Mouse (Mus musculus) kidney, embryonic 16.5 days (tissue): ENCODE data around the gene Dapk3. TPM values are rescaled to one million over a fixed set of nuclear protein-coding genes. Genes with fewer than 3 reads are reported as not detected.

Experiments
- ATAC-seq: fragments of 200-750 bp; cut with Nextera tagmentation; 2 replicates; pipeline ENCODE4 v1.8.0; 2017; ENCODE audit warnings: moderate TSS enrichment; ENCODE audit not compliant: low FRiP score, low TSS enrichment
- H3K27ac ChIP-seq: fragments of 300-500 bp; sonication (generic); 2 replicates; pipeline ENCODE4 v1.5.1; 2014; ENCODE audit warnings: low read length
- H3K27me3 ChIP-seq: fragments of 300-500 bp; sonication (generic); 2 replicates; pipeline ENCODE4 v1.6.1; 2014; ENCODE audit warnings: low read length, control low read depth, mixed read lengths; ENCODE audit not compliant: insufficient read depth
- H3K36me3 ChIP-seq: fragments of 300-500 bp; sonication (generic); 2 replicates; pipeline ENCODE4 v1.6.1; 2014; ENCODE audit warnings: low read length, control low read depth, mixed read lengths; ENCODE audit not compliant: insufficient read depth
- H3K4me1 ChIP-seq: fragments of 300-500 bp; sonication (generic); 2 replicates; pipeline ENCODE4 v1.6.1; 2014; ENCODE audit warnings: low read length, control low read depth, mixed read lengths; ENCODE audit not compliant: insufficient read depth
- H3K4me2 ChIP-seq: fragments of 300-500 bp; sonication (generic); replicated peaks from 2 replicates; pipeline ENCODE4 v1.6.1; 2014; ENCODE audit warnings: low read depth, low read length
- H3K4me3 ChIP-seq: fragments of 300-500 bp; sonication (generic); 2 replicates; pipeline ENCODE4 v1.5.1; 2014; ENCODE audit warnings: mild to moderate bottlenecking, low read length
- H3K9ac ChIP-seq: fragments of 300-500 bp; sonication (generic); replicated peaks from 2 replicates; pipeline ENCODE4 v1.6.1; 2014; ENCODE audit warnings: low read length
- H3K9me3 ChIP-seq: fragments of 300-500 bp; sonication (generic); 2 replicates; pipeline ENCODE4 v1.6.1; 2016; ENCODE audit warnings: low read length, control low read depth
- WGBS: fragments of 180-500 bp; shearing (Covaris S2); extraction: QIAGEN DNeasy Blood & Tissue Kit; methylation state at CpG from one replicate; pipeline ENCODE4 v1.1.7; 2014; 5-methylcytosine and 5-hydroxymethylcytosine counted together
- polyA plus RNA-seq: library from polyadenylated mRNA; unstranded; fragments of >200 nt; fragmentation: Nextera tagmentation; extraction: Ambion mirVana; gene quantifications from 2 replicates; pipeline ENCODE4 v1.2.1, GENCODE M21; 2015

Gene Dapk3
- polyA plus RNA-seq, 1 experiment from 2014 or later = 39.3 TPM

GRCm38 (mm10) chr10:81138821-81139528 lies 43.8 kb upstream of the Dapk3 start:
- peaks cover 52% of the 10 kb centered on the region for H3K4me1 ChIP-seq

GRCm38 (mm10) chr10:81139529-81139846 lies 43.3 kb upstream of the Dapk3 start:
- peaks cover 16% of the 10 kb centered on the region for H3K36me3 ChIP-seq
- no peaks in the 10 kb centered on the region for H3K27me3 ChIP-seq
- H3K27ac ChIP-seq = peak overlapping the region; percentile 52; the same call in 1 of the 2 replicates
- 58% methylated on average over 4 of the region's 4 CpGs for WGBS
- ATAC-seq = no peak
- peak overlapping the region; percentile 89 for H3K4me2 ChIP-seq
- H3K4me1 ChIP-seq = peaks cover 47% of the 10 kb centered on the region
- peak overlapping the region; percentile 77 for H3K4me3 ChIP-seq
- peak overlapping the region; percentile 91; the same call in 1 of the 2 replicates for H3K9ac ChIP-seq
- H3K9me3 ChIP-seq = no peaks in the 10 kb centered on the region

More at GRCm38 (mm10) chr10:81138821-81139528, 43.8 kb upstream of the Dapk3 start:
- peak overlapping the region; percentile 93 for H3K27ac ChIP-seq
- peak overlapping the region; percentile 89 for H3K4me2 ChIP-seq
- ATAC-seq = no peak
- H3K27me3 ChIP-seq = no peaks in the 10 kb centered on the region
- H3K4me3 ChIP-seq = peak overlapping the region; percentile 77
- peak overlapping the region; percentile 91 for H3K9ac ChIP-seq
- no peaks in the 10 kb centered on the region for H3K9me3 ChIP-seq
- WGBS = 55% methylated on average over 11 of the region's 11 CpGs
- peaks cover 11% of the 10 kb centered on the region for H3K36me3 ChIP-seq

GRCm38 (mm10) chr10:81140005-81140404 lies 42.8 kb upstream of the Dapk3 start:
- 49% methylated on average over 8 of the region's 8 CpGs for WGBS
- ATAC-seq = no peak
- Histone ChIP-seq H3K27me3 (no peaks in the 10 kb centered on the region), H3K4me1 (peaks cover 45% of the 10 kb centered on the region), H3K36me3 (peaks cover 21% of the 10 kb centered on the region), H3K9me3 (no peaks in the 10 kb centered on the region), H3K27ac (peak overlapping the region; percentile 52; the same call in 1 of the 2 replicates), H3K4me2 (peak overlapping the region; percentile 89), H3K9ac (peak overlapping the region; percentile 12), H3K4me3 (peak overlapping the region; percentile 77)

GRCm38 (mm10) chr10:81140717-81141454 lies 41.9 kb upstream of the Dapk3 start:
- Histone ChIP-seq H3K27me3 (no peaks in the 10 kb centered on the region), H3K4me2 (peak overlapping the region; percentile 89), H3K9ac (peak overlapping the region; percentile 12), H3K9me3 (no peaks in the 10 kb centered on the region), H3K36me3 (peaks cover 29% of the 10 kb centered on the region), H3K4me1 (peaks cover 37% of the 10 kb centered on the region), H3K4me3 (peak overlapping the region; percentile 77), H3K27ac (peak overlapping the region; percentile 39; the same call in 1 of the 2 replicates)
- 44% methylated on average over 10 of the region's 10 CpGs for WGBS
- no peak for ATAC-seq

- no peak overlapping the region; the same call in 1 of the 2 replicates for H3K27ac ChIP-seq
- no peaks in the 10 kb centered on the region for H3K9me3 ChIP-seq
- 77% methylated on average over 7 of the region's 7 CpGs for WGBS
- no peak overlapping the region for H3K9ac ChIP-seq
- no peaks in the 10 kb centered on the region for H3K27me3 ChIP-seq
- no peak for ATAC-seq
- no peak overlapping the region for H3K4me2 ChIP-seq
- peaks cover 36% of the 10 kb centered on the region for H3K36me3 ChIP-seq
- peaks cover 36% of the 10 kb centered on the region for H3K4me1 ChIP-seq
- no peak overlapping the region for H3K4me3 ChIP-seq
Measured at GRCm38 (mm10) chr10:81141455-81142210, 41.2 kb upstream of the Dapk3 start.

- Histone ChIP-seq H3K36me3 (peaks cover 46% of the 10 kb centered on the region), H3K27ac (no peak overlapping the region), H3K9me3 (no peaks in the 10 kb centered on the region), H3K4me3 (no peak overlapping the region), H3K27me3 (no peaks in the 10 kb centered on the region), H3K4me1 (peaks cover 36% of the 10 kb centered on the region), H3K4me2 (no peak overlapping the region), H3K9ac (no peak overlapping the region)
- ATAC-seq = no peak
- WGBS = 83% methylated on average over 5 of the region's 5 CpGs
Measured at GRCm38 (mm10) chr10:81142551-81142981, 40.2 kb upstream of the Dapk3 start.

- Histone ChIP-seq H3K9me3 (no peaks in the 10 kb centered on the region), H3K36me3 (peaks cover 52% of the 10 kb centered on the region), H3K4me3 (no peak overlapping the region), H3K4me2 (no peak overlapping the region), H3K4me1 (peaks cover 36% of the 10 kb centered on the region), H3K9ac (no peak overlapping the region), H3K27ac (no peak overlapping the region), H3K27me3 (no peaks in the 10 kb centered on the region)
- ATAC-seq = no peak
- 90% methylated on average over 7 of the region's 7 CpGs for WGBS
Measured at GRCm38 (mm10) chr10:81143157-81143633, 39.6 kb upstream of the Dapk3 start.

GRCm38 (mm10) chr10:81143845-81144437 lies 38.9 kb upstream of the Dapk3 start:
- Histone ChIP-seq H3K9ac (no peak overlapping the region), H3K9me3 (no peaks in the 10 kb centered on the region), H3K27ac (no peak overlapping the region), H3K4me2 (no peak overlapping the region), H3K36me3 (peaks cover 59% of the 10 kb centered on the region), H3K4me3 (no peak overlapping the region), H3K4me1 (peaks cover 31% of the 10 kb centered on the region), H3K27me3 (no peaks in the 10 kb centered on the region)
- no peak for ATAC-seq
- WGBS = 94% methylated on average over 52 of the region's 52 CpGs

GRCm38 (mm10) chr10:81144667-81145066 lies 38.1 kb upstream of the Dapk3 start:
- Histone ChIP-seq H3K27ac (no peak overlapping the region), H3K4me3 (no peak overlapping the region), H3K4me1 (peaks cover 24% of the 10 kb centered on the region), H3K9ac (no peak overlapping the region), H3K36me3 (peaks cover 64% of the 10 kb centered on the region), H3K27me3 (no peaks in the 10 kb centered on the region), H3K9me3 (no peaks in the 10 kb centered on the region), H3K4me2 (no peak overlapping the region)
- WGBS = 90% methylated on average over 27 of the region's 27 CpGs
- no peak for ATAC-seq
